Mouse (Mus musculus): Measurements from ENCODE around the gene Klhl42.

- no peak for TF ChIP-seq ZC3H11A (IDR thresholded peaks at IDR 0.05; ENCODE audit: borderline replicate concordance, low read depth, low read length)
- TF ChIP-seq CHD2 (IDR thresholded peaks at IDR 0.05; ENCODE audit: low read depth, low read length) = no peak
Measured at GRCm38 (mm10) chr6:147090191-147090590, 988 bp upstream of the Klhl42 start.
